Mouse (Mus musculus) lung, postnatal 0 days (tissue): ENCODE results near the gene Picalm.

Experiments
- CTCF ChIP-seq: IDR thresholded peaks from 2 replicates; pipeline ENCODE4 v1.5.1; 2016; ENCODE audit warnings: antibody characterized with exemption, mild to moderate bottlenecking
- EP300 ChIP-seq: IDR thresholded peaks from 2 replicates; pipeline ENCODE4 v1.6.1; 2016; ENCODE audit warnings: antibody characterized with exemption, mild to moderate bottlenecking, control low read depth

DNA sequence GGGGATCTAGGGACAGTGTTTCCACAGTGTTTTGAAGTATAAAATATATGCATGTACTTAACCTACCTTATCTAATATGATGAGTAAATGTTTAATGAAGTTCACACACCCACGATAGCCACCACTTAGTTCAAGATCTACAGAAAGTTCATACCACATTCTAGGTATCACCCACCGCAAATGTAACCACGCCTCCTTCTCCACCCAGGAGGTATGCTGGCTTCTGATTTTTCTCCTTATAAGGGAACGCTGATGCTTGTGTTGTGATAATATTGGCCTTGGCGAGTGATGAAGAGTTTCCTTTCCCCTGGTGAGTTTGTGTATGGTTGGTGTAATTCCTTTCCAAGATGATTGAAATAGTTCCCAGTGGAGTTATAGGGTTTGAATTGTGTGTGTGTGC, 88.1 kb downstream of the Picalm start:
- TF ChIP-seq CTCF = no peak
- TF ChIP-seq EP300 = no peak
